Mouse (Mus musculus): ENCODE results near the gene 4933405L10Rik. TPM values are rescaled to one million over a fixed set of nuclear protein-coding genes. Genes with fewer than 3 reads are reported as not detected.

4933405L10Rik gene
- polyA plus RNA-seq, 1 experiment from 2014 or later = 0.39 TPM

Other genes starting within 250 kb of the 4933405L10Rik start
- gene Tppp3, start 236.1 kb upstream of the 4933405L10Rik start, polyA plus RNA-seq (2016; fragmentation: Nextera tagmentation; extraction: Ambion mirVana) = 162 and 186 TPM in 2 replicates
- 35.8 and 36.1 TPM in 2 replicates for gene Zdhhc1, start 210.8 kb upstream of the 4933405L10Rik start, polyA plus RNA-seq (2016; fragmentation: Nextera tagmentation; extraction: Ambion mirVana)
- gene Hsd11b2, start 188.9 kb upstream of the 4933405L10Rik start, polyA plus RNA-seq (2016; fragmentation: Nextera tagmentation; extraction: Ambion mirVana) = 24.2 and 24.7 TPM in 2 replicates
- gene Atp6v0d1, start 141.6 kb upstream of the 4933405L10Rik start, polyA plus RNA-seq (2016; fragmentation: Nextera tagmentation; extraction: Ambion mirVana) = 117 and 127 TPM in 2 replicates
- gene Ripor1, start 102.4 kb upstream of the 4933405L10Rik start, polyA plus RNA-seq (2016; fragmentation: Nextera tagmentation; extraction: Ambion mirVana) = 21.7 and 22.6 TPM in 2 replicates
- 132 and 139 TPM in 2 replicates for gene Ctcf, start 71.1 kb upstream of the 4933405L10Rik start, polyA plus RNA-seq (2016; fragmentation: Nextera tagmentation; extraction: Ambion mirVana)
- 1.3 TPM in 2 replicates for gene Agrp, start 70.3 kb upstream of the 4933405L10Rik start, polyA plus RNA-seq (2016; fragmentation: Nextera tagmentation; extraction: Ambion mirVana)
- gene Carmil2, start 21.4 kb upstream of the 4933405L10Rik start, polyA plus RNA-seq (2016; fragmentation: Nextera tagmentation; extraction: Ambion mirVana) = 9.7 and 11.8 TPM in 2 replicates
- gene Acd, start 6.6 kb upstream of the 4933405L10Rik start, polyA plus RNA-seq (2016; fragmentation: Nextera tagmentation; extraction: Ambion mirVana) = 79.1 and 88.0 TPM in 2 replicates
- gene Pard6a, start 6.5 kb upstream of the 4933405L10Rik start, polyA plus RNA-seq (2016; fragmentation: Nextera tagmentation; extraction: Ambion mirVana) = 29.5 and 29.7 TPM in 2 replicates
- 22.4 and 23.6 TPM in 2 replicates for gene Enkd1, start 555 bp downstream of the 4933405L10Rik start, polyA plus RNA-seq (2016; fragmentation: Nextera tagmentation; extraction: Ambion mirVana)
- 63.8 and 68.1 TPM in 2 replicates for gene Gfod2, start 51.0 kb downstream of the 4933405L10Rik start, polyA plus RNA-seq (2016; fragmentation: Nextera tagmentation; extraction: Ambion mirVana)
- gene Ranbp10, start 119.7 kb downstream of the 4933405L10Rik start, polyA plus RNA-seq (2016; fragmentation: Nextera tagmentation; extraction: Ambion mirVana) = 12.8 and 14.6 TPM in 2 replicates
- gene Tsnaxip1, start 120.1 kb downstream of the 4933405L10Rik start, polyA plus RNA-seq (2016; fragmentation: Nextera tagmentation; extraction: Ambion mirVana) = 0.84 and 1.5 TPM in 2 replicates
- gene Cenpt, start 145.6 kb downstream of the 4933405L10Rik start, polyA plus RNA-seq (2016; fragmentation: Nextera tagmentation; extraction: Ambion mirVana) = 63.8 and 64.5 TPM in 2 replicates
- gene Thap11, start 147.5 kb downstream of the 4933405L10Rik start, polyA plus RNA-seq (2016; fragmentation: Nextera tagmentation; extraction: Ambion mirVana) = 74.3 and 77.8 TPM in 2 replicates
- gene Nutf2, start 152.9 kb downstream of the 4933405L10Rik start, polyA plus RNA-seq (2016; fragmentation: Nextera tagmentation; extraction: Ambion mirVana) = 241 and 248 TPM in 2 replicates
- gene Edc4, start 173.2 kb downstream of the 4933405L10Rik start, polyA plus RNA-seq (2016; fragmentation: Nextera tagmentation; extraction: Ambion mirVana) = 69.3 and 72.1 TPM in 2 replicates
- gene Nrn1l, start 185.9 kb downstream of the 4933405L10Rik start, polyA plus RNA-seq (2016; fragmentation: Nextera tagmentation; extraction: Ambion mirVana) = 0.56 and 0.63 TPM in 2 replicates
- gene Pskh1, start 192.8 kb downstream of the 4933405L10Rik start, polyA plus RNA-seq (2016; fragmentation: Nextera tagmentation; extraction: Ambion mirVana) = 22.4 and 28.7 TPM in 2 replicates
- gene Ctrl, start 226.2 kb downstream of the 4933405L10Rik start, polyA plus RNA-seq (2016; fragmentation: Nextera tagmentation; extraction: Ambion mirVana) = 2.6 and 2.7 TPM in 2 replicates
- gene Psmb10, start 230.8 kb downstream of the 4933405L10Rik start, polyA plus RNA-seq (2016; fragmentation: Nextera tagmentation; extraction: Ambion mirVana) = 27.3 and 30.2 TPM in 2 replicates
- gene Lcat, start 235.7 kb downstream of the 4933405L10Rik start, polyA plus RNA-seq (2016; fragmentation: Nextera tagmentation; extraction: Ambion mirVana) = 0.57 and 0.79 TPM in 2 replicates

All from hindbrain, embryonic 12.5 days (tissue).